Mouse (Mus musculus) liver, postnatal 0 days (tissue): ENCODE measurements around the gene Hivep2.

Source experiments
- CTCF ChIP-seq: sonication (generic); IDR thresholded peaks from 2 replicates; pipeline ENCODE4 v1.5.1; 2016; ENCODE audit warnings: antibody characterized with exemption, low read depth
- EP300 ChIP-seq: IDR thresholded peaks from 2 replicates; pipeline ENCODE4 v1.6.1; 2016; ENCODE audit warnings: antibody characterized with exemption, low read depth, mild to moderate bottlenecking

DNA sequence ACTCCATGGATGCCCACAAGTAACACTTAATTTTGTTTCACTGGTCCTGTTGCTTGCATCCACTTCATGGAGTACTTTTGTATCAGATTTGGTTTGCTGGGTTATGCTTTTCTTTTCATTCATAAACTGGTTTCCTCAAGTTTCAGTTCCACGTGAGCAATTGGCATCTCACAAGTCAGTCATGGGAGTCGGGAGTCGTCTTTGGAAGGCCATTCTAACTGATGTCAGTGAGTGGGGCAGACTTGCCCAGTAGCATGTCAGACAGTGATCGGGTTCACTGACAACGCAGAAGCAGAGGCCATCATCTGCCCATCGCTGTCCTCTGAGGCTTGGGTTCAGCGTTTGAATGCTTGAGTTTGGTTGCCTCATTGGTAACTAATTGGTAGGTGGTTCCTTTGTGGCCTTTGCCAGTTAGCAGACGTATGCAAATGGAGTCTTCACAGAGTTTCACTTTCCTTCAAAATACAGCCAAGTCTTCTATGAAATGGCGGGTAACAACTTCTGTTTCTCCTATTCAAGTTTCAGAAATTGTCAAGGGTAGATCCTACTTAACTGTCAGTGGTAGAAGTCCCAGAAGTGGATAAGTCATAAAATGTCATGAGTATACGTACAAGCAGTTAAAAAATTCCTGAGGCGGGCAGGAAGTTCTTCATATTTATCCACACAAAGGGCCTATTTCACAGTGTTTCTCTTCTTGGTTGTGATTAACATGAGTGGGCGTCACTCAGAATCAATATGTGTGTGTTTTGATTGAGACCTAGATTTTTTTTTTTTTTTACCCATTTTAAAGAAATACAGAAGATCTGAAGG is 76.9 kb downstream of the Hivep2 start:
- TF ChIP-seq CTCF (no peak), EP300 (no peak)
